Mouse (Mus musculus) fibroblast of lung, adult 2 months (primary cell): ENCODE results near the gene Josd2.
A peak's percentile ranks its signal among the peaks of the same experiment; 100 is the strongest.

Experiments
- DNase-seq: peaks from one replicate; pipeline ENCODE4 v3.0.0-alpha.2; 2011; ENCODE audit warnings: low read depth

Josd2 gene

DNA sequence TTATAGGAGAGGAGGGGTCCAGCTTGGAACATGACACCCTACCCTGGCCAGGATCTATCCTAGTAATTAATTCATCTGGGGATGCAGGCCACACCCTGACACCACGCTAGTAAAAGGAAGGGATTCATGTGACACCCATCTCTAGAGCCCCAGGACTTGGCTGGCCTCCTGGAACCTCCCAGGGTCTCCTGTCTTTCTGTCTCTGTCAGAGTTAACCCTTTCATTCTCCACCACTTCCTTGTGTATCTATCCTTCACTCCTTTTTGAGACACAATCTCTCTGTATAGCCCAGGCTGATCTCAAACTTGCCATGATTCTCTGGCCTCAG is 4.7 kb downstream of the Josd2 start:
- no peak for DNase-seq

DNA sequence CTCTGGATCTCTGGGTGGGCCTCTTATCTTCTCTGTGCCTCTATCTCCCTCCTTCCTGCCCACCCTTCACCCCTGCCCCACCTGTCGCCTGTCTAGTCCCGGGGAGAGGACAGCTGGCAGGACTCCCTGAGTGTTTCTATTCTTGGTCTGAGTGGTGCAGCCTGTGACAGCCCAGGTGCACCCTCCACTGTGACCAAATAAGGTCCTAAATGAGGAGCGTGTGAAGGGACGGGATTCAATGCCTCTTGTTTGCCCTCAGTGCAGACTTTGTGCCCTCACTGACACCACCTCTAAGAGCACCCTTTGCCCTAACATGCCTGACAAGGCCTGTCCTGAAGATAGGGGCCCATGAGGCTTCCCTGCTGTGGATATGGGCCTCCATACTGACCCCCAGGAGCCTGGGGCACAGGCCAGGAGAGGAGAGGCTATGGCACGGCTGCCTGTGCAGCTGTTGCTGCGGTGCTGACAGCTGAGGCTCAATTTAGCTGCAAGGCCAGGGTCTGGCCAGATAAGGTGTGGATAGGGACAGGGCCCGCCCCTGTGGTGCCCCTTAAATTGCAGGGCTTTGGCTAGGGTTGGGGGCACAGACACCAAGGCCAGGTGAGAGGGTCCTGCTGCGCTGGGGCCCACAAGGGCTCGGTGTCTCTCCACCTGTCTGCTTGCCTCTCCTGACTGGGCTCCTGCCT is 5.3 kb downstream of the Josd2 start:
- DNase-seq, result no peak

DNA sequence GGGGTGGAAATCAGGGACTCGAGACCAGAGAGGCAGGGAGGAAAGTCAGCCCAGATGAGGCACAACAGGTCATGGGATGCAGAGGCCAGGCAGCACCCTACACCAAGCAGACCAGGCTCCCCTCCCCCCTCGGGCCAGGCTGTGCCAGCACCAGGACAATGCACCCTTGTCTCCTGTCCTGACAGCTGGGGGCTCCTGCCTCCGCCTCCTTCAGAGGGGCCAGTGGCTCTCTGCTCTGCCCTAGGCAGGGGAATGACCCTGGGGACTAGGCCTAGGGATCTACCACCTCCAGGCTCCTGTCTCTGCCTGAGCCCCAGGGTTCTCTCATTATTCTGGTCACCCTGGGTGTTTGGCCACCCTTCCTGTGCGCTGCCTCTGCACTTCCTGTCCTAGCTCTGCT is 6.6 kb downstream of the Josd2 start:
- DNase-seq, result no peak

DNA sequence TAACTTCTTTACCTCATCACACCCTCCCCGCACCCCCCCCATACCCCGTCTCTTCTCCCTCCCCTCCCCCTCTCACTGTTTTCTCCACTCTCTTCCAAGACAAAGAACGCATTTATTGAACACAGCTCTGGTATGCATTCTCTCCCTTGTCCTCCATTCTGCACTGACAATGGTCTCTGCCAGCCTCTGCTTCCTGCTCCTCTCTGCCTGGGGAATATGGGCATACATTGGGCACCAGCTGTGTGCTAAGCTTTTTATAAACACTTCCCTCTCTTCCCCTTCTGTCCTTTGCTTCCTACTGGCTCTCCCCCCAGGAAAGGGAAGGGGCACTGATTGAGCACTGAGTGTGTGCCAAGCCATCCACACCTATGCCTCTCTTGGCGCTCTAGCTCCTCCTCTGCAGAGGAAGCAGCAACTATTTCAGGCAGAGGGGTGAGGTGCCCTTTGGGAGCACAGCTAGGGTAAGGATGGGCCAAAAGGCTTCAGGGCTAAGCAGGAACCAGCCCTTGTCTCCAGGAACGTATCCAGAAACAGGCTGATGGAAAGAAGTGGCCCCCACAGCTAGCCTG is 7.3 kb downstream of the Josd2 start:
- DNase-seq, result no peak

DNA sequence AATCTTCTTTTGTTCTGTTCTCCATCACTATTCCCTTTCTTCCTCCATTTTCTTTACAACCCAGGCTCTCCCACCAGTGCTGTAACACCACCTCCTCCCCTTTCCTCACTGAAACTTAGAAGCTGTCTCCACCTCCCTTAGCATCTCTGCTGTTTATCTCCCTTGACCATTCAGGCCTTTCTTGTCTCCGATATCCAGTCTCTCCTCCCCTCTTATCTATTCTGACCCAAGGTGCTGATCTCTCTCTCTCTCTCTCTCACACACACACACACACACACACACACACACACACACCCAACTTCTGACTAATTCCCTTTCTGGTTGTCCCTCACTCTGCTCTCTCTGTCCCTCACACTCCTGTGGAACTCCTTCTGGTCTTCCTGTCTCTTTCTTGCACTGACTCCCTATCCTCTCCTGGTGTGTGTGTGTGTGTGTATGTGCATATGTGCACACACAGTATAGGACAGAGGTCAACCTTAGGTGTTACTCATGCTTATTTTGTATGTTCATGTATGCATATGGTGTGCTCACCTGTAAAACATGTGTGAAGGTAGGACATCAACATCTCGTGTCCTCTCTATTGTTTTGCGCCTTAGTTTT is 15.2 kb downstream of the Josd2 start:
- no peak for DNase-seq

DNA sequence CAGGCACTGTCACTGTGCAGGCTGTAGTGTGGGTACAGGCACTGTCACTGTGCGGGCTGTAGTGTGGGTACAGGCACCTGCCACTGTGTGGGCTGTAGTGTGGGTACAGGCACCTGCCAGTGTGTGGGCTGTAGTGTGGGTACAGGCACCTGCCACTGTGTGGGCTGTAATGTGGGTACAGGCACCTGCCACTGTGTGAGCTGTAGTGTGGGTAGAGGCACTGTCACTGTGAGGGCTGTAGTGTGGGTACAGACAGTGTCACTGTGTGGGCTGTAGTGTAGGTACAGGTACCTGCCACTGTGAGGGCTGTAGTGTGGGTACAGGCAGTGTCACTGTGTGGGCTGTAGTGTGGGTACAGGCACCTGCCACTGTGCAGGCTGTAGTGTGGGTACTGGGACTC is 16.3 kb downstream of the Josd2 start:
- DNase-seq, result no peak

DNA sequence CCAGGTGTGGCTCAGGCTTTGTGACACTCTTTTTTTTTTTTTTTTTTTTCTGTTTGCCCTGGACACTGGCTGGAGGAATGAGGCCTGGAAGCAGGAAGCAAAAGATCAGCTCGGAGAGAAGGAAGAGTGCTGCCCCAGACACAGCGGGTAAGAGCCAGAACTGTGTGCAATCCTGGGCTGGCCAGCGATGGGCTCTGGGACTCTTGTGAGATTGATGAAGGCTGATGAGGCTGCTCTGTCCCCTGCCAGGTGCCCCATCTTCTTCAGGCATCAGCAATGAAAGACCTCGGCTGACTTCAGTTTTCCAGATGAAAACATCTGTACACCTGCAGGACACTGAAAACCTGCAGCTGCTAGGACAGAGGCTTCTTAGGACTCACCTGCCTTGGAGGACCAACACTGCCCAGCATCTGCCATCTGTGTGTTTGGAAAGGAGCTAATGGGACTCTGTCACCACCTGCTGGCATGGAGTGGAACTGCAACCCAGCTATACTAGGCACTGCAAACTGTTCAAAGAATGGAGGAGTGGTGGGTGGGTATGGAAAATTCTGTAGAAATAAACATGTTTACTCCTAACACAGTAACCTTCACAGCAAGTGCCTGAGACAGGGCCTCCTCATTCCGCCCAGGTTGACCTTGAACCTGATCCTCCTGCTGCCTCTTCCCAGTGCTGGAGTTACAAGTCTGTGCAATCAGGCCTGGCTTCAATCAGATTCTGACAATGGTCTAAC is 17.2 kb downstream of the Josd2 start:
- DNase-seq, result peak; percentile 32

DNA sequence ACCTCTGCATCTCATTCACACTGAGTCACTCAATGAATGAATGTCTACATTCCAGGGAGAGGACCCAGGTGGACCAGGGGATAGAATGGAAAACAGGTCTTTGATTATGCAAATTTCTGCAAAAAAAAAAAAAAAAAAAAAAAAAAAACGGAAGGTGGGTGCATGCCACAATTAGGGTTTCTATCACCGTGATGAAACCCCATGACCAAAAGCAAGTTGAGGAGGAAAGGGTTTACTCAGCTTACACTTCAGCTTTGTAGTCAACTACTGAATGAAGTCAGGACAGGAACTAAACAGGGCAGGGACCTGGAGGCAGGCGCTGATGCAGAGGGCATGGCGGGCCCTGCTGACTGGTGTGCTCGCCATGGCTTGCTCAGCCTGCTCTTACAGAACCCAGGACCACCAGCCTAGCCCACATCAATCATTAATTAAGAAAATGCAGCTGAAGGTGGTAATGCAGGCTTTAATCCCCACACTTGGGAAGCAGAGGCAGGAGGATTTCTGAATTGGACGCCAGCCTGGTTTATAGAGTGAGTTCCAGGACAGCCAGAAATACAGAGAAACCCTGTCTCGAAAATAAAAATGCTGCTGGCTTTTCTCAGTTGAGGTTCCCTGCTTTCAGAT is 17.9 kb downstream of the Josd2 start:
- DNase-seq, result no peak

DNA sequence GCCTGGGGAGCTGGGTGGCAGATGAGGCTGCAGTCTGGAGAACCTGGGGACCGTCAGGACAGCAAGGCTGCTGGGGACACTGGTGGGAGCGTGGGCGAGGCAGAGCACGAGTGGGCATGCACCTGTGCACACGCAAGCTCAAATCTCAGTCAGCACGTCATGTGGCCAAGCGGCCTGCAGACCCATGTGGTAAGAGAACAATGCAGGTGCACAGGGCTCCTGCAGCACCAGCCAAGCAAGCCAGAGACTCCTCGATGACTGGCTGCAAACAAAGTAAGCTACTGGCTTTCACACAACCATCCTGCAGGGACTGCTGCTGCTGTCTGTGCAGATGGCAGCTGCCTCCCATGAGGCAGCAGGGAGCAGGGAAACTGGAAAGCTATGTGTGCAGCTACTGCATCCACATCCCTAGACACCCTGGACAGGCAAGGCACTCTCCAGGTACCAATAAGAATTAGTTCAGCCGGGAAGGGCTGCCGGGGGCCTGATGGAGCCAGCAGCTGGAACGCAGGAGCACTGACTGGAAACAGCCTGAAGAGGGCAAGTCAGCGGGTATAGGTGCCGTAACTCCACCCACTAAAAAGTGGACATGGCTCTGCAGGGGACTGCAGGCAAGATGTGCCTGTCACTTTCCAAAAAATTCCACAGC is 19.3 kb downstream of the Josd2 start:
- no peak for DNase-seq

DNA sequence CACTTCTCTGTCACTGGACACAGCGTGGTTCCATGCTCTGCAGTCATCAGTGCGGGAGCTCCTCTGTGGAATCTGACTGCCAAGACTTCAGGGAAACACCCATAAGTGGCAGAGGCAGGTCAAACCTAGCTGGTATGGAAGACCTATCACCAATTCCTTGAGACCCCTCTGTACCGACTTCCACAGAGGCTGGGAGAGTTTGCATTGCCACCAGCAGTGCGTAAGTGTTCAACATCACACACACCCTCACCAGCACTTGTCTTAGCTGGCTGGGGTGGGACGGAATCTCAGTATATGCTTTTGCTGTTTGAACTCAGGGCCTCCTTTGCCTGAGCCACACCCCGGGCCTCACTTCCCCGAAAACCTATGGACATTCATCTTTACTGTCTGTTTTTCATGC is 20.2 kb downstream of the Josd2 start:
- no peak for DNase-seq

DNA sequence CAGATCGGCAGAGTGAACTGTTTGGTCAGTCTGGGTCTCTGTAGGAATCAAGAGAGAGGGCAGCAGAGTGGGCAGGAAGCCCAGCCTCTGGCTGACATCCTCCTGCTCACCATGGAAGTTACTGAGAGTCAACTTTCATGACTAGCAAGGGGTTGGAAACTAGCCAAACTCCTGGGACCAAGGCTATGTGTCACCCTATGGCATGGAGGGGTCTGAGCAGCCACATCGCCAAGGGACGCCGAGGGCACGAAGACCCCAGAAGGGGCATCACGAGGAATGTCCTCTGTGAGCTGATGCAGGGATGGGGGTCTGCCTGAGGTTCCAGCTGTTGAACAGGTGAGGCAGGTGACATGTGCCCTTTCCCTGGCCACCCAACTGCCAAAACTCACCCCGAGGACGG is 20.8 kb downstream of the Josd2 start:
- no peak for DNase-seq

DNA sequence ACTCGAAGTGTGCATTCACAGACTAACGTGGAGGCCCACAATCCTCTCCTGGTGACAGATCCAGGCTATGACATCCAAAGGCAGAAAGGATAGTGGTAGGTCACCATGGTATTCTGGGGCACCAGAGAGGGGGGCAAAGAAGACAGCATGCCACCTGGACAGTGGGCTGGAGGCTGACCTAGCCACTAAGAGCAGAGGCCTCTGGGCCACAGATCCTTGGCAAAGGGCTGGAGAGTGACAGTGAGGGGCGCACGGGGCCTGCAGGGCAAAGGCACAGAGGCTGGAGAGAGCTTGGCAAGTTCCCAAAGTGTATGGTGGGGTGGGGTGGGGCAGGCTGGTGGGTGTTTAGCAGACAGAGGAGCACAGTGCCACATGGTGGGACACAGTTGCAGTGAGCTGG is 22.5 kb downstream of the Josd2 start:
- DNase-seq, result no peak

DNA sequence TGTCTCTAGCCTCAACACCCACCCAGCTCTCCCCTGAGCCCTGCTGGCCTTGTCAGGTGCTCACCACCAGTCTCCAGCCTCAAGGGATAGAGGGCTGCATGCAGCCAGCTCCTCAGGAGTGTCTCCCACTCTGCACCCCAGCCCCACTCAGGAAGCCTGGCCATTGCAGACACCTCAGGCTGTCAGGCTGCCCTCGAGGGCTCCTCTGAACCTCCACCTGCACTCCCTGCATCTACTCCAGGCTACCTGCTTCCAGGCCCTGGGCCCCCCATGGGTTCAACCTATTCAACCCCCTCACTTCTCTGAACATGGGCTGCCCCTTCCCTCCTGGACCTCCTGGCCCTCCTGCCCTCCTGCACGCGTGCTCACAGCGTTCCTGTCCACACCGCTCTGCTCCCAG is 23.6 kb downstream of the Josd2 start:
- DNase-seq, result no peak

DNA sequence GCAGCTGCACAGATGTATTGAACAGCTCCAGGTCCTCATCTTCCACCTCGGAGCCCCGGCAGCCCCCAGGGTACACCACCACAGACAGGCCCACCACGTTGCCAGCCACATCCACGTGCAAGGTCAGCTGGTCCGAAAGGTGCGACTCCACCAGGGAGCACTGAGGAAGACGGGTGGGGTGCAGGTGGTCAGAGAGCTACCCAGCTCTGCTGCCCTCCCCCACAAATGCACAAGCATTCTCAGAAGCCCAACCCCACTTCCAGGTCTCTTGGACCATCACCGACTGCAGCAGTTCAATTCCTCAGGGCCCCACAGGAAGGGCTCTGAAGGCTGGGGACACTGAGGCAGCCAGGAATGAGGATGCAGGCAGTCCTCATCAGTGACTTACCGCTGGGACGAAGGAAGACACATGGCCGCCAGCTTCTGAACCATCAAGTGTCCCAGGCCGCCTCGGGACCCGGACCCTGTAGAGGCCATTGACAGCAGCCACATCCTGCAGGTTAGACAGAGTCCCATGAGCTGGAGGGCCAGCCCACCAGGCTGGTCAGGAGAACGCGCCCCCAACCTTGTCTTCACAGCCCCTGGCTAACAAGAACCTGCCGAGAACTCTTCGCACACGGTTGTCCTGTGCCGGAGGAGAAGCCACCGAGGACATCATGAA is 24.5 kb downstream of the Josd2 start:
- no peak for DNase-seq

DNA sequence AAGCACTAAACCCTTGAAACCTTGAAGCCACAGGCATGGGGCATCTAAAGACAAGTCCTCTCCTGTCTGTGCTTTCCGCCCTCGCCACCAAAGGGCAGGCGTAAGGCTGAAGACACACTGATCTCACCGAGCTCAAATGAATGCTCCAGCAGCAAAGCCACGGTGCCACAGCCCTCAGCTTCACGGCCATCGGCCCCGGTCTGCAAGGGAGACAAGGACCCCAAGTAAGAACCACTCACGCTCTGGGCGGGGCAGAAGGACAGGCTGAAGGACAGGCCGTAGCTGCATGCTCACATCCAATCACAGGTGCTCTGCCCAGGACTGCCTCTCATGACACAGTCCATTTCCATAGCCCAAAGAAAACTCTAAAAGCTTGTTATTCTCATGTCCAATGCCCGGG is 26.9 kb downstream of the Josd2 start:
- no peak for DNase-seq

DNA sequence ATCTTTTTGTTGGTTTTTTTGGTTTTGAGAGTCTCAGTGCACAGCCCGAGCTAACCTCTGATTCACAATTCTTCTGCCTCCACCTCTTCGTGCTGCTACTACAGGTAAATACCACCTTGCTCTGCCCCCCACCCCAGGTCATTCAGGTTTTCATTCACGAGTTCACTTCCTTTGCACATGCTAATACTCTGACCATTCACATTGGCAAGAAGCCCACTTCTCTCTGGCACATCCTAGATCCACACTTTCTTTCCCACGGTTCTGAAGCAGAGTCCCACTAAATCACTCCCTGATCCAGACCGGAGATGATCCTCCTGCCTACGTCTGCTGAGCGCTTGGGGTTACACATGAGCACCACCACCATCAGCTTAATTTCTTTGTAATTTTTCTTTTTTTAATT is 27.3 kb downstream of the Josd2 start:
- DNase-seq, result no peak

DNA sequence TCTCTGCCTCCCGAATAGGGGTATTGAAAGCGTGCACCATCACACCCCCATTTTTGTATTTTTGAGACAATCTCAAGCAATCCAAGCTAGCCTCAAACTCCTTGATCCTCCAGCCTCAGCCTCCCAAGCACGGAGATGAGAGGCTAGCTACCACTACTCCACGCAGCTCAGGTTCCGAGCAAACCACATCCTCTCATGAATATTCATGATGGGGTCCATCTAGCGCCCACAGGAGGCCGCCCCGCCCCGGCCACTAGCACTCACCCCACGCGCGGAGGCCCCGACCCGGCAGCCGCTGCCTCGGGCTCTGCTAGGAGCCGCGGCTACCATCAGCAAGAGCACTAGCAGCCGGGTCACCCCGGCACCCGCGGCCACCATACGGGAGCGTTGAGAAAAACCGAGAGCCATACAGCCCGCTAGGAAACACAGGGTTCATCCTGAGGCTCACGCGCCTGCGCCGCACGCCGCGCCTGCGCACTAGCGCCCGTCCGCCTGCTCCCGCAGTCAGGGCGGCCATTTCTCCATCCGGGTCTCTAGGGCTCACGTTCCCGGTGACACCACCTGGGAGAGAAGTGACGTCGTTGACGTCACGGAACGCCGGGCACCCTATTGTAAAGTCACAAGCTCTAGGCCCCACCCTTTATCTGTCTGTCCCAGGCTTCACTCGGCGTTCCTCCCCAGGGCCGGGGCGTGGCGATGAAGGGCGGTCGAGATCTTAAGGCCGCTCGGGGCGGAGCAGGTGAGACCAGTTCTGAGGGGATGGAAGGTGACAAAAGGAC is 28.4 kb downstream of the Josd2 start, which contains the start of the genes Emc10 and Fam71e1:
TSS of gene Emc10 (minus strand) at position 538 of the 779 bp plus-strand sequence.
TSS of gene Fam71e1 (plus strand) at position 590 of the 779 bp plus-strand sequence.
- DNase-seq, result peak; percentile 92

DNA sequence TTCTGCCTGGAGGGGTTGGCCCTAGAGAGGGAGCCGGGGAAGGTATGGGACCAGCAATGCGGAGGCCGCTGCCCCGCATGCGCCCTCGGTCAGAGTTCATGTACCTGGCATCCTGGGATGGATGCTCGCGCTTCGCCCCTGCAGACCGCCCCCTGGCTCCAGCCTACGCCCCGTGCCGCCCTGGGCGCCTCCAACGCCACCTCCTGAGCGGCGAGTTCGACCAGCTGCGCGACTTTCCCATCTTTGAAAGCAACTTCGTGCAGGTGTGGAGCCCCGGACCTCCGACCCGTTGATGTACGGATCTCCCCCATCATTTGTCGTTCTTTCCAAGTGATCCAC is 29.0 kb downstream of the Josd2 start:
- DNase-seq, result no peak

DNA sequence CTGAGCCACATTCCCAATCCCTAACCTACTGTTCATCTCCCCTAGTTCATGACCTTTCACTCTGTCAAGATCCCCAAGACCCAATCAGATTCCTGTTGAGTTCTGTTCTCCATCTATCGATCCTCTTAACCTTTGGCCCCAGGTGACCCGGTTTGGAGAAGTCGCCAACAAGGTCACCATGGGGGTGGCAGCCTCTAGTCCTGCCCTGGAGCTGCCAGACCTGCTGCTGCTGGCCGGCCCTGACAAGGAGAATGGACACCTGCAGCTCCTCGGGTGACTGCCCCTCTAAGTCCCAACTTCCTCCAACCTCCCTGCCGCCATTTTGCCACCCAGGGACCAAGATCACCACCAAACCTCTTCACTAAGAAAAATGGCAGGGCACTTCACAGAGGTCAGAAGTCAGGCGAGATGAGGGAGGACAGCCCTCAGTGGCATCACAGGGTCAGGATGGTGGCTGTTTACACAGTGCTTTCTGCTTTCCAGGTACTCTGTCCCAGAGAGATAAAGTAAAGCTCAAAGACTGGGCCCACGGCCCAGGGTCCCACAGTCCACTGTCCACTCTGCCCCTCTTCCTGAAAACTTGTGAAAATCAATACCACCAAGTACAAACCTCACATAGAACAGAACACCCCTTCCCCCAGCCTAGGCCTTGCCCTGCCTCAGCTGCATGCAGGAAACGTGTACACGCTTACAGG is 29.7 kb downstream of the Josd2 start:
- DNase-seq, result no peak

DNA sequence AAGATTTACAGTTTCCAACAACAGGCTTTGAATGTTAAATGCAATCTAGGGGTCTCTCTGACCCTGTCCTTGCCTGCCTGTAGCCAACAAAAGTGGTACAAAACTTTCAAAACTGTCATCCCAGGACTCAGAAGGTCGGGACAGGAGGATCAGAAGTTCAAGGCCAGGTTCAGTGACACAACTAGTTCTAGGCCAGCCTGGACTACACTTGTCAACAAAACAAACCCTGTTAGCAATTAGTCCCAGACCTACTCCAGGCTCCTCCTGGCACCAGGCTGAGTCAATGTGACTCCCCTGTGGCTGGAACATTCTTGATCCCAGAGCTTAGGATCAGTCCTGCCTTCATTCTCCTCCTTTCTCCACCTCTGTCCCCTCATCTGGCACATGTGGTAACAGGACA is 31.1 kb downstream of the Josd2 start:
- no peak for DNase-seq
